Mouse (Mus musculus) cerebellum, postnatal 10 days (tissue): ENCODE measurements around the gene Atad2b.
A peak's percentile ranks its signal among the peaks of the same experiment; 100 is the strongest.
"Not testable (repeated sequence)": the region's sequence is repeated elsewhere in the genome, so short reads cannot be mapped to it uniquely, and the experiment has no call there.

ENCODE experiments used
- DNase-seq, 2 experiments: peaks; one replicate each; pipeline ENCODE4 v3.0.0; 2021; ENCODE audit warnings: mixed read lengths in 2 of 2

The Atad2b gene

GRCm38 (mm10) chr12:4914441-4914840 is 2.7 kb upstream of the Atad2b start:
- no peak for DNase-seq

- no peak for DNase-seq
These were observed 2.2 kb upstream of the Atad2b start for GRCm38 (mm10) chr12:4914944-4915343.

- DNase-seq = peak; percentile 79
These were observed 845 bp downstream of the Atad2b start for GRCm38 (mm10) chr12:4917805-4918591.

- no peak for DNase-seq
These were observed 11.0 kb downstream of the Atad2b start for GRCm38 (mm10) chr12:4928197-4928596.

GRCm38 (mm10) chr12:4930820-4931548 is 13.8 kb downstream of the Atad2b start:
- no peak for DNase-seq

- no peak for DNase-seq
These were observed 35.1 kb downstream of the Atad2b start for GRCm38 (mm10) chr12:4952272-4952671.

- DNase-seq = peak in 1 of 2 experiments; percentile 17
These were observed 36.0 kb downstream of the Atad2b start for GRCm38 (mm10) chr12:4953156-4953555.

GRCm38 (mm10) chr12:4972939-4973338 is 55.8 kb downstream of the Atad2b start:
- peak; percentile 84 to 88 for DNase-seq

- DNase-seq = no peak
These were observed 61.2 kb downstream of the Atad2b start for GRCm38 (mm10) chr12:4978324-4978723.

- DNase-seq = peak; percentile 40 to 53
These were observed 79.8 kb downstream of the Atad2b start for GRCm38 (mm10) chr12:4996981-4997380.

- DNase-seq = no peak
These were observed 88.2 kb downstream of the Atad2b start for GRCm38 (mm10) chr12:5005338-5005737.

- DNase-seq = not testable (repeated sequence)
These were observed 88.6 kb downstream of the Atad2b start for GRCm38 (mm10) chr12:5005776-5006175.

GRCm38 (mm10) chr12:5008638-5009037 is 91.5 kb downstream of the Atad2b start:
- not testable (repeated sequence) for DNase-seq

GRCm38 (mm10) chr12:5025226-5025861 is 108.2 kb downstream of the Atad2b start:
- no peak for DNase-seq

GRCm38 (mm10) chr12:5029035-5029434 is 111.9 kb downstream of the Atad2b start:
- no peak for DNase-seq

- DNase-seq = no peak
These were observed 120.9 kb downstream of the Atad2b start for GRCm38 (mm10) chr12:5038008-5038407.

- no peak for DNase-seq
These were observed 127.0 kb downstream of the Atad2b start for GRCm38 (mm10) chr12:5044141-5044540.

GRCm38 (mm10) chr12:5048104-5048503 is 131.0 kb downstream of the Atad2b start:
- no peak for DNase-seq

- DNase-seq = no peak
These were observed 150.4 kb downstream of the Atad2b start for GRCm38 (mm10) chr12:5067590-5067989.

- DNase-seq = no peak
These were observed 153.0 kb downstream of the Atad2b start for GRCm38 (mm10) chr12:5070131-5070530.

- DNase-seq = no peak
These were observed 156.0 kb downstream of the Atad2b start for GRCm38 (mm10) chr12:5073191-5073590.

GRCm38 (mm10) chr12:5081480-5081879 is 164.3 kb downstream of the Atad2b start:
- DNase-seq = no peak

GRCm38 (mm10) chr12:5084714-5085113 is 167.6 kb downstream of the Atad2b start:
- no peak for DNase-seq
